Mouse (Mus musculus): ENCODE measurements around the gene Uri1. TPM values are rescaled to one million over a fixed set of nuclear protein-coding genes. Genes with fewer than 3 reads are reported as not detected.
A peak's percentile ranks its signal among the peaks of the same experiment; 100 is the strongest.

The Uri1 gene
- 33.4 and 40.1 TPM in 2 replicates for polyA plus RNA-seq (2016; fragmentation: Nextera tagmentation; extraction: Ambion mirVana)

DNA sequence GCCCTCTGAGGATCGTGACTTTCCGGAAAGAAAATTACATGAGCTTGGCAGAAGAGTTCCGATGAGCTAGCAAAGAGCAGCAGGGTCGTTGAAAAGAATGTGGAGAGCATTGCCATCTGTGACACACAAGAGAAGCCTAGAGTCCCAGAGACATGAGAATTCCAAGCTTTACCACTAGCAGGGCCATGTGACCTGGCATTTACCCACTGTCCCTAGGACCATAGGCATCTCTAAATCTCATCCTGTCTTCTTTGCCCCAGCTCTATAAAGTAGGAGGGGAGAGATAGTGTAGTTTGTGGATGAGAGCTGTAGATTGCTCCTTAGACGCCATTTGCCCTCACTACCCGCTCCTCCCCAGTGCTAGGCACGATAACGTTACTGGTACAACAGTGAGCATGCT is at the start of gene Uri1:
Gene Uri1, minus strand, starts transcription at position 101 of the 400 bp plus-strand sequence.
- no peak within 1 kb of the TSS for H3K4me3 ChIP-seq
- DNase-seq (ENCODE audit: low spot score), result no peak
- 90% methylated on average over 8 of the region's 8 CpGs for WGBS
- H3K9me3 ChIP-seq, result no peaks in the 10 kb centered on the region
- no peak within 1 kb of the TSS for H3K27ac ChIP-seq
- peaks cover 6% of the 10 kb centered on the region for H3K4me1 ChIP-seq (replicated peaks)
- H3K36me3 ChIP-seq, result no peaks in the 10 kb centered on the region
- no peaks in the 10 kb centered on the region for H3K27me3 ChIP-seq (ENCODE audit: insufficient read depth, poor library complexity, severe bottlenecking)

DNA sequence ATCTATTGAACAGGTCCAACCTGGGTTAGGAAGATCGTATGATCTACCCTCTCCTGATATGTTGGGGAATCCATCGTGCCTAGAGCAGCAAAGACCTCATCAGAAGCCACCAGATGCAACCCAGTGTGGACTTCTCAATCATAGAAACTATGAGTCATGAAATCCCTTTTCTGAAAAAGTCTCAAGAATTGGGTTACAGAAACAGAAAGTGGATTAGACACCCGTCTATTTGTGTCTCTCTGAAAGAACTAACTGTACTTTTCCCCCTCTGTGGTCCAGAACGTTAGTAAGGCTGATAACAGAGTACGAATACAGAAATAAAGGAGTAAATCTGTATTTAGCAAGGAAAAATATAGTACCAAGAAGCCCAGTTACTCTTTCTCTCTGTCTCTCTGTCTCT is 47.7 kb upstream of the Uri1 start:
- no peak for DNase-seq (ENCODE audit: low spot score)
- Histone ChIP-seq H3K4me3 (no peak overlapping the region), H3K4me1 (replicated peaks) (peaks cover 24% of the 10 kb centered on the region), H3K36me3 (no peaks in the 10 kb centered on the region), H3K27me3 (ENCODE audit: insufficient read depth, poor library complexity, severe bottlenecking) (0 out of 2 replicates have a peak, but pooled peaks cover 6% of the 10 kb centered on the region), H3K27ac (no peak overlapping the region), H3K9me3 (no peaks in the 10 kb centered on the region)
- 78% methylated on average over 5 of the region's 5 CpGs for WGBS

DNA sequence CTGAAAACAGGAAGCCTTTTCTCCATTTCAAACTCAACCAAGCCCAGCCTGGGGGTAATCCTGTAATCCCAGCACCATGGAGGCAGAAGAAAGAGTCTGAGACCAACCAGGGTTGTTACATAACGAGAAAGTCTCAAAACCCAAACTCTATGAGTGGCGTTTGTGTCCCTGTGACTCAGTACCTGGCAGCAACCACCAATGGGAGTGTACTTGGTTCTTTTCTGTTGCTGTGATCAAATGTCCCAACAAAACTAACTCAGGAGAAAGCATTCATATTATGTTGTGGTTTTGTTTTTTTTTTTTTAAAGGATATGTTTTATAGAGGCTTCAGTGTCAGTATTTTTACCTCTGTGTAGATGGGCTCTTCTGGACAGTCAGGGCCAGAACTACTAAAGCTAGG is 47.3 kb upstream of the Uri1 start:
- Histone ChIP-seq H3K27ac (no peak overlapping the region), H3K4me3 (no peak overlapping the region), H3K27me3 (ENCODE audit: insufficient read depth, poor library complexity, severe bottlenecking) (0 out of 2 replicates have a peak, but pooled peaks cover 5% of the 10 kb centered on the region), H3K9me3 (no peaks in the 10 kb centered on the region), H3K36me3 (no peaks in the 10 kb centered on the region), H3K4me1 (replicated peaks) (peaks cover 23% of the 10 kb centered on the region)
- WGBS, result 56% methylated on average over 2 of the region's 2 CpGs
- no peak for DNase-seq (ENCODE audit: low spot score)

DNA sequence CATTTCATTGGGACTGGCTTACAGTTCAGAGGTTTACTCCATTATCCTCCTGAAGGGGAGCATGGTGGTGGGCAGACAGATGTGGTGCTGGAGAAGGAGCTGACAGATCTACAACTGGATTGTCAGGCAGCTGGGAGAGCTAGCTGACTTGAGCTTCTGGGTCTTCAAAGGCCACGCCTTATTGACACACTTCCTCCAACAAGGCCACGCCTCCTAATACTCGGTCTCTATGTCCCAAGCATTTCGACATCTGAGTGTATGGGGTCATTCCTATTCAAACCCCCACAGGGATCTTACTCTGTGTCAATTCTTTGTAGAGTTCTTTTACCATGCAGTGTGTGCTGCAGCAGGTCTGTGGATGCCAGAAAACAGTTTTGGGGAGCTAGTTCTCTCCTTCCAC is 41.1 kb upstream of the Uri1 start:
- H3K4me3 ChIP-seq, result no peak overlapping the region

GRCm38 (mm10) chr7:38061060-38061970 is 38.0 kb upstream of the Uri1 start:
- peak; percentile 93 for DNase-seq (ENCODE audit: low spot score)
- peak overlapping the region; percentile 88 for H3K27ac ChIP-seq
- no peaks in the 10 kb centered on the region for H3K36me3 ChIP-seq
- peaks cover 5% of the 10 kb centered on the region; the same call in 1 of the 2 replicates for H3K27me3 ChIP-seq (ENCODE audit: insufficient read depth, poor library complexity, severe bottlenecking)
- WGBS, result 2% methylated on average over 57 of the region's 57 CpGs
- H3K4me3 ChIP-seq, result peak overlapping the region; percentile 70
- peaks cover 13% of the 10 kb centered on the region for H3K4me1 ChIP-seq (replicated peaks)
- no peaks in the 10 kb centered on the region for H3K9me3 ChIP-seq

More for the DNA sequence above, 41.1 kb upstream of the Uri1 start:
- DNase-seq (ENCODE audit: low spot score), result no peak
- H3K36me3 ChIP-seq, result no peaks in the 10 kb centered on the region
- H3K4me1 ChIP-seq (replicated peaks), result peaks cover 13% of the 10 kb centered on the region
- H3K27me3 ChIP-seq (ENCODE audit: insufficient read depth, poor library complexity, severe bottlenecking), result peaks cover 5% of the 10 kb centered on the region; the same call in 1 of the 2 replicates
- H3K9me3 ChIP-seq, result no peaks in the 10 kb centered on the region
- 43% methylated on average over 4 of the region's 4 CpGs for WGBS
- H3K27ac ChIP-seq, result no peak overlapping the region

DNA sequence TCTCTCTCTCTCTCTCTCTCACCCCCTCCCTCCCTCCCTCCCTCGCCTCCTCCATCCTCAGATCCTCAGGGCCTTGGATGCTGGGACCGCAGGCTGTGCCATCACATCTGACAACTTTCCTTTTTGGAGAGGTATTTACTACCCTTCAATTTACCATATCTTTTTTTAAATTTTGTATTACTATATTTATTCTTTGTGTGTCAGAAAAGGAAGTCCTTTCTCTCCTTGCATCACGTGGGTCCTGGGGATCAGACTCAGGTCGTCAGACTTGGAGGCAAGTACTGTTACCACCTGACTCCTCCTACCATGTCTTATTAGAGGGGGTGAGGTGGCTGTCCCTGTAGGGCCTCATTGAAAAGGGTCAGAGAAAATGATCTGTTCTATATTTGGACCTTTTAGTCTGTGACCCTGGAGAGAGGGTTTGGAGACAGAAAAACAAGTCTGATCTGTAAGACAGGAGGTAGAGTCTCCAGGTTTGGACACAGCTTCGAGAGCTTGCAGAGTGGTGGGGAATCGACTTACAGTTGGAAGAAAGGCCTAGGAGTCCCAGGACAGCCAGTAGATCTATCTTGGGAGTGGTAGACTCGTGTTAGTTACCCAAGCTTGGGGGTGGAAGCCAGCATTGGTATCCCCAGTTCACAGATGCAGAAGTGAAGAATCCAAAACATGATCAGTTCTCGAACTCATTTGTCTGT is 36.4 kb upstream of the Uri1 start:
- DNase-seq (ENCODE audit: low spot score), result no peak
- WGBS, result 76% methylated on average over 8 of the region's 8 CpGs

GRCm38 (mm10) chr7:38059096-38059495 is 35.7 kb upstream of the Uri1 start:
- 70% methylated on average over 7 of the region's 7 CpGs for WGBS
- Histone ChIP-seq H3K4me1 (replicated peaks) (peaks cover 13% of the 10 kb centered on the region), H3K4me3 (no peak overlapping the region), H3K27ac (no peak overlapping the region), H3K36me3 (no peaks in the 10 kb centered on the region), H3K9me3 (no peaks in the 10 kb centered on the region; the same call in 1 of the 2 replicates), H3K27me3 (ENCODE audit: insufficient read depth, poor library complexity, severe bottlenecking) (peaks cover 5% of the 10 kb centered on the region; the same call in 1 of the 2 replicates)
- no peak for DNase-seq (ENCODE audit: low spot score)

More for the DNA sequence above, 36.4 kb upstream of the Uri1 start:
- H3K36me3 ChIP-seq, result no peaks in the 10 kb centered on the region
- H3K9me3 ChIP-seq, result no peaks in the 10 kb centered on the region
- H3K4me1 ChIP-seq (replicated peaks), result peaks cover 13% of the 10 kb centered on the region
- H3K27me3 ChIP-seq (ENCODE audit: insufficient read depth, poor library complexity, severe bottlenecking), result peaks cover 5% of the 10 kb centered on the region; the same call in 1 of the 2 replicates
- H3K4me3 ChIP-seq, result no peak overlapping the region
- no peak overlapping the region for H3K27ac ChIP-seq

- Histone ChIP-seq H3K36me3 (no peaks in the 10 kb centered on the region), H3K27ac (no peak overlapping the region), H3K4me3 (no peak overlapping the region), H3K9me3 (no peaks in the 10 kb centered on the region; the same call in 1 of the 2 replicates), H3K4me1 (replicated peaks) (peaks cover 4% of the 10 kb centered on the region), H3K27me3 (ENCODE audit: insufficient read depth, poor library complexity, severe bottlenecking) (no peaks in the 10 kb centered on the region)
- DNase-seq (ENCODE audit: low spot score), result no peak
- WGBS, result 86% methylated on average over 2 of the region's 2 CpGs
Measured at GRCm38 (mm10) chr7:38055996-38056395, 32.6 kb upstream of the Uri1 start.

DNA sequence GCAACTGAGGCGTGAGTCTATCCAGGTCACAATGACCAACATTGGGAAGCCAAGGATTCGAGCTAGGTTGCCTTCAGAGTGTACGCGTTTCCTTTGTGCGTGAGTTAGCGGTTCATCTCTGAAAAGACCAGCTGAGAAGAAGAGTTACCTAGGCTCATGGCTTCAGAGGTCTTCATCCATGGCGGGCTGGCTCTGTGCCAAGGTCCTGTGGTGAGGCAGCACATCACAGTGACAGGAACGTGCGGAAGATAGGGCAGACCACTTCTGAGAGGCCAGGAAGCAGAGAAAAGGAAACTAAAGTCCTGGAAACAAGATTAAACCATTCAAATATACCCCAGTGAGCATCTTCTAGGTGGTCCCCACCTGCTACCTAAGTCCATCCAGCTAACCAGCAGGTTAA is 30.9 kb upstream of the Uri1 start:
- H3K27me3 ChIP-seq (ENCODE audit: insufficient read depth, poor library complexity, severe bottlenecking), result no peaks in the 10 kb centered on the region
- H3K27ac ChIP-seq, result no peak overlapping the region
- 91% methylated on average over 9 of the region's 9 CpGs for WGBS
- no peaks in the 10 kb centered on the region for H3K4me1 ChIP-seq (replicated peaks)
- no peak for DNase-seq (ENCODE audit: low spot score)
- H3K36me3 ChIP-seq, result no peaks in the 10 kb centered on the region
- H3K4me3 ChIP-seq, result no peak overlapping the region
- H3K9me3 ChIP-seq, result no peaks in the 10 kb centered on the region; the same call in 1 of the 2 replicates

- Histone ChIP-seq H3K4me3 (no peak overlapping the region), H3K27me3 (ENCODE audit: insufficient read depth, poor library complexity, severe bottlenecking) (no peaks in the 10 kb centered on the region), H3K36me3 (no peaks in the 10 kb centered on the region), H3K27ac (no peak overlapping the region), H3K9me3 (no peaks in the 10 kb centered on the region), H3K4me1 (replicated peaks) (no peaks in the 10 kb centered on the region)
- 72% methylated on average over 5 of the region's 5 CpGs for WGBS
- DNase-seq (ENCODE audit: low spot score), result no peak
Measured at GRCm38 (mm10) chr7:38047229-38047628, 23.9 kb upstream of the Uri1 start.

GRCm38 (mm10) chr7:38041244-38041643 is 17.9 kb upstream of the Uri1 start:
- no peak overlapping the region for H3K27ac ChIP-seq
- H3K36me3 ChIP-seq, result no peaks in the 10 kb centered on the region
- no peak for DNase-seq (ENCODE audit: low spot score)
- H3K9me3 ChIP-seq, result no peaks in the 10 kb centered on the region
- no peaks in the 10 kb centered on the region for H3K4me1 ChIP-seq (replicated peaks)
- no peak overlapping the region for H3K4me3 ChIP-seq
- 86% methylated on average over 3 of the region's 3 CpGs for WGBS
- no peaks in the 10 kb centered on the region for H3K27me3 ChIP-seq (ENCODE audit: insufficient read depth, poor library complexity, severe bottlenecking)

DNA sequence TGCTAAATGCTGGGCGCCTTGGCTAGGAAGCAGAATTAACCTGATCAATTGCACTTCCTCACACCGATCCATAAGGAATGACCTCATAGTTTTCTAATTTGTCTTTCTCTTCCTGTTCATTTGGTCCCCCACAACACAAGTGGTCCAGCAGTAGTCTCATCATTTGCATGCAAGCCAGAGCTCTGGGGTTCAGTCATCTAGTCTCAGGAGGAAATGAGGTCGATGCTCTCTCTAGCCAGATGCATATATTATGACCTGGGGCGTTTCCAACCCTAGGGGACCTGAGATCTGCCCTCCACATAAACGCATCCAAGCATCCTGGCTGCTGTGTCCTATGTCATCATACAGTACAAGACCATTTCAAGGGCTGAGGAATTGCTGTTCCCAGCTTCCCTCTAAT is 14.2 kb upstream of the Uri1 start:
- H3K36me3 ChIP-seq, result no peaks in the 10 kb centered on the region
- no peaks in the 10 kb centered on the region for H3K9me3 ChIP-seq
- no peak overlapping the region for H3K4me3 ChIP-seq
- DNase-seq (ENCODE audit: low spot score), result no peak
- WGBS, result 75% methylated on average over 5 of the region's 5 CpGs
- no peaks in the 10 kb centered on the region for H3K27me3 ChIP-seq (ENCODE audit: insufficient read depth, poor library complexity, severe bottlenecking)
- H3K27ac ChIP-seq, result no peak overlapping the region
- no peaks in the 10 kb centered on the region for H3K4me1 ChIP-seq (replicated peaks)

DNA sequence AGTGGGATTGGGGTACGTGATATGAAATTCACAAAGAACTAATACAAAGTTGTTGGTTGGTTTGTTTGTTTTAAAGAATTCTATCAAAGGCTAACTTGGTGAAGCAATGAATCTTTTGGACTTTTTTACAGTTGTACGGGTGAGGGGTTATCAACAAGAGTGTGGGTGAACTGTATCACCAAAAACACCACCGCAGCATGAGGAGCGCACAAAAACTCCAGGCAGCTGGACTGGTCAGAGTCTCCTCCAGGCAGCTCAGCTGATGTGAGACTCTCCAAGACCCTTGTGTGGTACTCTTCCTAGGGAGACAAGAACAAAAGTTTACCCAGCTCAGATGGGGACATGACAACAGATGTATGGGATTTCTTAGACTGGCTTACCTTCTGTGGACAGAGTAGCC is 7.8 kb upstream of the Uri1 start:
- no peaks in the 10 kb centered on the region for H3K27me3 ChIP-seq (ENCODE audit: insufficient read depth, poor library complexity, severe bottlenecking)

More for the DNA sequence above, 7.8 kb upstream of the Uri1 start:
- H3K9me3 ChIP-seq, result no peaks in the 10 kb centered on the region
- no peaks in the 10 kb centered on the region for H3K4me1 ChIP-seq (replicated peaks)
- no peak overlapping the region for H3K4me3 ChIP-seq
- no peaks in the 10 kb centered on the region for H3K36me3 ChIP-seq
- DNase-seq (ENCODE audit: low spot score), result no peak
- H3K27ac ChIP-seq, result no peak overlapping the region
- 90% methylated on average over 4 of the region's 4 CpGs for WGBS

Data from hindbrain, embryonic 10.5 days (tissue).